Mouse (Mus musculus): ENCODE measurements around the gene Psg25.
"Not testable (repeated sequence)": the region's sequence is repeated elsewhere in the genome, so short reads cannot be mapped to it uniquely, and the experiment has no call there.

DNA sequence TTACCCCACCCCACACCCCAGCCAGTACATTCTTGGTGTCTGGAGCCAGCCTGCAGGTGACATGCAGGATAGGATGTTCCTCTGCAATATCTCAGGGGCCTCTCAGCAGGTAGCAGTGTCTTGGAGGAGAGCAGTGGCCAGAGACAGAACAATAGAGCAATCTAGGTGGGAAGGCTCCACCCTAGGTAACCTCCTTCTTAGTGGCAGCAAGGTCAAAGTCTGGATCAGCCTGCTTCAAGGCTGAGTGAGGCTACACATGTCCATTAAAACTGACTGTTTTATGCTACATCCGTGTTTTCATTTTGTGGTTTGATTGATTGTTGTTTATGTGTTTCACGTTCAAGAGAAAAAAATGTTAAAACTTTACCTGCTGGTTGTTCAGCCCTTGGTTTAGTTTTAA, 19.7 kb downstream of the Psg25 start:
- not testable (repeated sequence) for TF ChIP-seq TAL1, GATA1 (IDR thresholded peaks at IDR 0.05; ENCODE audit: low read length)
